Mouse (Mus musculus) embryonic facial prominence, embryonic 12.5 days (tissue): ENCODE data around the gene Tcf7l2. TPM values are rescaled to one million over a fixed set of nuclear protein-coding genes. Genes with fewer than 3 reads are reported as not detected.
A peak's percentile ranks its signal among the peaks of the same experiment; 100 is the strongest.

Source experiments
- ATAC-seq: fragments of 200-750 bp; cut with Nextera tagmentation; 2 replicates; pipeline ENCODE4 v1.8.0; 2017; ENCODE audit not compliant: insufficient number of reproducible peaks, insufficient read depth, low FRiP score, low TSS enrichment
- H3K27ac ChIP-seq: fragments of 300-500 bp; sonication (generic); 2 replicates; pipeline ENCODE4 v1.5.1; 2016; ENCODE audit warnings: mild to moderate bottlenecking
- H3K27me3 ChIP-seq: fragments of 300-500 bp; sonication (generic); 2 replicates; pipeline ENCODE4 v1.6.1; 2016; ENCODE audit warnings: mild to moderate bottlenecking, moderate library complexity
- H3K36me3 ChIP-seq: fragments of 300-500 bp; sonication (generic); 2 replicates; pipeline ENCODE4 v1.6.1; 2016; ENCODE audit warnings: mild to moderate bottlenecking
- H3K4me1 ChIP-seq: fragments of 300-500 bp; sonication (generic); 2 replicates; pipeline ENCODE4 v1.6.1; 2016
- H3K4me2 ChIP-seq: fragments of 300-500 bp; sonication (generic); replicated peaks from 2 replicates; pipeline ENCODE4 v1.6.1; 2016; ENCODE audit warnings: mild to moderate bottlenecking, moderate library complexity
- H3K4me3 ChIP-seq: fragments of 300-500 bp; sonication (generic); 2 replicates; pipeline ENCODE4 v1.5.1; 2016; ENCODE audit warnings: mild to moderate bottlenecking
- H3K9ac ChIP-seq: fragments of 300-500 bp; sonication (generic); 2 replicates; pipeline ENCODE4 v1.6.1; 2016; ENCODE audit warnings: mild to moderate bottlenecking, moderate library complexity
- H3K9me3 ChIP-seq: fragments of 300-500 bp; sonication (generic); 2 replicates; pipeline ENCODE4 v1.6.1; 2016; ENCODE audit warnings: mild to moderate bottlenecking, moderate library complexity
- WGBS: fragments of 180-500 bp; shearing (Covaris S2); methylation state at CpG from one replicate; pipeline ENCODE4 v1.1.7; 2016; 5-methylcytosine and 5-hydroxymethylcytosine counted together
- polyA plus RNA-seq: library from polyadenylated mRNA; unstranded; fragments of >200 nt; fragmentation: Nextera tagmentation; extraction: Ambion mirVana; gene quantifications from 2 replicates; pipeline ENCODE4 v1.2.1, GENCODE M21; 2016

Tcf7l2 gene
- polyA plus RNA-seq, 1 experiment from 2014 or later: 148 TPM

GRCm38 (mm10) chr19:55747237-55747925 is 5.8 kb downstream of the Tcf7l2 start:
- H3K4me2 ChIP-seq: peak overlapping the region; percentile 86
- H3K9me3 ChIP-seq: no peaks in the 10 kb centered on the region
- WGBS: 16% methylated on average over 13 of the region's 13 CpGs
- H3K4me1 ChIP-seq: peaks cover 70% of the 10 kb centered on the region
- H3K27me3 ChIP-seq: no peaks in the 10 kb centered on the region
- H3K27ac ChIP-seq: peak overlapping the region; percentile 81; the same call in 1 of the 2 replicates
- no peaks in the 10 kb centered on the region for H3K36me3 ChIP-seq
- H3K4me3 ChIP-seq: 0 out of 2 replicates have a peak overlapping the region, but pooled peaks have one; percentile 6
- ATAC-seq: no peak
- no peak overlapping the region for H3K9ac ChIP-seq

DNA sequence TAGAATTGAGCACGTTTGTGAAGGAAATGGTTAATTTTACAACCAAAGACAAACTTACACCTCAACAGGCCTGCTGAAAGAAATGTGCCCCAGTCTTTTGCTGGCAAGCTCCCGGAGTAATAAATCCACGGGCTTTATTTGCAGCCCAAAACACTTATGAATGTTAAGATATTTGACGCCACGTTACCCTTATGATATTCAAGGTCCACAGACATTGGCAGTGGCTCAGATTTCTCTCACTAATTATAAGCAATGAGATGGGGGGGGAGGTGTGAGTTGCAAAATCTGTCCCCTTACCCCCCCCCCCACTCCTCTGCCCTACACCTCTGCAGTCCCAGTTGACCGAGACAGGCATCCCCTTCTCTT is 6.3 kb downstream of the Tcf7l2 start:
- no peaks in the 10 kb centered on the region for H3K36me3 ChIP-seq
- WGBS: 19% methylated on average over 6 of the region's 6 CpGs
- peak overlapping the region; percentile 81 for H3K27ac ChIP-seq
- peaks cover 76% of the 10 kb centered on the region for H3K4me1 ChIP-seq
- peak overlapping the region; percentile 41; the same call in 1 of the 2 replicates for H3K9ac ChIP-seq
- H3K4me3 ChIP-seq: no peak overlapping the region
- H3K9me3 ChIP-seq: no peaks in the 10 kb centered on the region
- no peaks in the 10 kb centered on the region for H3K27me3 ChIP-seq
- H3K4me2 ChIP-seq: peak overlapping the region; percentile 86
- ATAC-seq: no peak

DNA sequence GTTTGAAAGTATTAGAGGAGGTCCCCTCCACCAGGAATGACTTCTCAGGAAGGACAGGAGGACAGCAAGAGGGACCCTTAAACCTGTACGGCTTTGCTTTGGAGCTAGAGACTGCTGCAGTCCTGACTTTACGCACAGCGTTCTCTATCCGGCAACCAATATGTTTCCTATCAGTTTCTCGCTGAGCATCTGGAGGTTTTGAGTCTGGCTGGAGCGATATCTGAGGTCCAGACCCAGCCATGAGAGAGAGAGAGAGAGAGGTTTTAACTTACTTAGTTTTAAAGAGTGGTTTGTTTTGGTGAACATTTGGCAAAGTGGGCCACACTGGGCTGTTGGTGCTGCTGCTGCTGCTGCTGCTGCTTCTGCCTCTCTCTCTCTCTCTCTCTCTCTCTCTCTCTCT is 7.2 kb downstream of the Tcf7l2 start:
- peak overlapping the region; percentile 81 for H3K27ac ChIP-seq
- peaks cover 78% of the 10 kb centered on the region for H3K4me1 ChIP-seq
- peak overlapping the region; percentile 41; the same call in 1 of the 2 replicates for H3K9ac ChIP-seq
- ATAC-seq: no peak
- 13% methylated on average over 6 of the region's 6 CpGs for WGBS
- peak overlapping the region; percentile 19 for H3K4me3 ChIP-seq
- H3K9me3 ChIP-seq: no peaks in the 10 kb centered on the region
- no peaks in the 10 kb centered on the region for H3K36me3 ChIP-seq
- no peaks in the 10 kb centered on the region for H3K27me3 ChIP-seq
- peak overlapping the region; percentile 86 for H3K4me2 ChIP-seq

DNA sequence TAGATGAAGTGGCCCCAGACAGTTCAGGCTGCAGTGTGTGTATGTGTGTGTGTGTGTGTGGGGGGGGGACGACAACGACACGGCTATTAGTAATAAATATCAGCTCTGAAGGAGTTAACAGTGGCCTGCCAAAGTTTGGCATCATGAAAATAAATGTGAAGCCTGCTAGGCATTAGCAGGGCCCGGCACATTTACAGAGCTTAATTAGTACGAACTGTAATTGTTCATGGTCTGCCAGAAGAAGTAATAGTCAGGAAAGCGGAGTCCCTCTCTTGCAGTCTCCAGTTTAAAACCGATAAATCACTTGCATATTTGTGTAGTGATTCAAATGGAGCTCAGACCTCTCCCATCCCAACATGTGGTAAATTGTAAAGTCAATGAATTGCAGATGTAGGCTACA is 7.9 kb downstream of the Tcf7l2 start:
- Histone ChIP-seq H3K4me2 (peak overlapping the region; percentile 86), H3K27me3 (no peaks in the 10 kb centered on the region), H3K27ac (peak overlapping the region; percentile 81), H3K9me3 (no peaks in the 10 kb centered on the region), H3K9ac (peak overlapping the region; percentile 33; the same call in 1 of the 2 replicates), H3K4me1 (peaks cover 85% of the 10 kb centered on the region), H3K4me3 (0 out of 2 replicates have a peak overlapping the region, but pooled peaks have one; percentile 5), H3K36me3 (peaks cover under 1% of the 10 kb centered on the region; the same call in 1 of the 2 replicates)
- ATAC-seq: no peak
- 16% methylated on average over 7 of the region's 7 CpGs for WGBS

- H3K36me3 ChIP-seq: peaks cover 5% of the 10 kb centered on the region; the same call in 1 of the 2 replicates
- peak overlapping the region; percentile 17; the same call in 1 of the 2 replicates for H3K27ac ChIP-seq
- 19% methylated on average over 13 of the region's 13 CpGs for WGBS
- no peaks in the 10 kb centered on the region for H3K27me3 ChIP-seq
- H3K4me1 ChIP-seq: peaks cover 84% of the 10 kb centered on the region
- H3K4me2 ChIP-seq: peak overlapping the region; percentile 86
- H3K9me3 ChIP-seq: no peaks in the 10 kb centered on the region
- peak overlapping the region; percentile 7; the same call in 1 of the 2 replicates for H3K4me3 ChIP-seq
- ATAC-seq: no peak
- H3K9ac ChIP-seq: no peak overlapping the region
Observed at GRCm38 (mm10) chr19:55750048-55750447, 8.4 kb downstream of the Tcf7l2 start.

GRCm38 (mm10) chr19:55750465-55750864 is 8.8 kb downstream of the Tcf7l2 start:
- ATAC-seq: no peak
- peak overlapping the region; percentile 7; the same call in 1 of the 2 replicates for H3K4me3 ChIP-seq
- peaks cover 80% of the 10 kb centered on the region for H3K4me1 ChIP-seq
- H3K27ac ChIP-seq: peak overlapping the region; percentile 17; the same call in 1 of the 2 replicates
- no peaks in the 10 kb centered on the region for H3K27me3 ChIP-seq
- no peaks in the 10 kb centered on the region for H3K9me3 ChIP-seq
- peaks cover 9% of the 10 kb centered on the region for H3K36me3 ChIP-seq
- H3K4me2 ChIP-seq: peak overlapping the region; percentile 86
- 23% methylated on average over 7 of the region's 7 CpGs for WGBS
- no peak overlapping the region for H3K9ac ChIP-seq

DNA sequence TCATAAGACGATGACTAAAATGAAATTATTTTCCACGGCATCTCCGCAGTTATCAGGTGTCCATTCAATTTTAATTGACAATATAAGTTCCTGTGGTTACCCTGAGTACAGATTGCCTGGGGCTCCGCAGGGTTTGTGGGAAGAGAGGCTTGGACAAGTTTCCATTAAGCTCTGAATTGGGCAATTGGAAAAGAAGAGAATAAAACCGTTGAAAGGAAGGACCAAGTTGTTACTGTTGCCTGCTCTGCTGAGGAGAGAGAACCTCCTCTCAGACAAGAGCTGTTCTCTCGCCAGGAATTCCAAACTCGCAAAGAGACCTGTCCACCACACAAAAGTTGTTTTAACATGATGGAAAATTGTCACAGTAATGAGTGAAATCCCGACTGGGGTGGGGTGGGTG is 11.2 kb downstream of the Tcf7l2 start:
- H3K4me2 ChIP-seq: no peak overlapping the region
- peaks cover 27% of the 10 kb centered on the region for H3K36me3 ChIP-seq
- 46% methylated on average over 8 of the region's 8 CpGs for WGBS

GRCm38 (mm10) chr19:55754303-55754702 is 12.7 kb downstream of the Tcf7l2 start:
- H3K4me1 ChIP-seq: peaks cover 61% of the 10 kb centered on the region
- no peaks in the 10 kb centered on the region for H3K9me3 ChIP-seq
- H3K4me3 ChIP-seq: no peak overlapping the region
- no peak overlapping the region for H3K9ac ChIP-seq
- 65% methylated on average over 7 of the region's 7 CpGs for WGBS
- H3K36me3 ChIP-seq: peaks cover 33% of the 10 kb centered on the region
- ATAC-seq: no peak
- no peak overlapping the region for H3K27ac ChIP-seq
- no peak overlapping the region for H3K4me2 ChIP-seq
- H3K27me3 ChIP-seq: no peaks in the 10 kb centered on the region

More for the DNA sequence above, 11.2 kb downstream of the Tcf7l2 start:
- Histone ChIP-seq H3K9ac (no peak overlapping the region), H3K4me3 (no peak overlapping the region), H3K27ac (no peak overlapping the region), H3K27me3 (no peaks in the 10 kb centered on the region), H3K9me3 (no peaks in the 10 kb centered on the region), H3K4me1 (peaks cover 75% of the 10 kb centered on the region)
- no peak for ATAC-seq

GRCm38 (mm10) chr19:55755462-55755861 is 13.8 kb downstream of the Tcf7l2 start:
- Histone ChIP-seq H3K9ac (no peak overlapping the region), H3K9me3 (no peaks in the 10 kb centered on the region), H3K4me1 (peaks cover 49% of the 10 kb centered on the region), H3K27ac (no peak overlapping the region), H3K36me3 (peaks cover 33% of the 10 kb centered on the region), H3K27me3 (no peaks in the 10 kb centered on the region), H3K4me3 (no peak overlapping the region), H3K4me2 (no peak overlapping the region)
- WGBS: 91% methylated on average over 9 of the region's 9 CpGs
- ATAC-seq: no peak

- Histone ChIP-seq H3K4me1 (peaks cover 40% of the 10 kb centered on the region), H3K4me2 (no peak overlapping the region), H3K36me3 (peaks cover 37% of the 10 kb centered on the region), H3K27me3 (no peaks in the 10 kb centered on the region), H3K9ac (no peak overlapping the region), H3K4me3 (no peak overlapping the region), H3K27ac (0 out of 2 replicates have a peak overlapping the region, but pooled peaks have one; percentile 12), H3K9me3 (no peaks in the 10 kb centered on the region)
- WGBS: 52% methylated on average over 8 of the region's 8 CpGs
- ATAC-seq: no peak
Observed at GRCm38 (mm10) chr19:55756707-55757106, 15.1 kb downstream of the Tcf7l2 start.

DNA sequence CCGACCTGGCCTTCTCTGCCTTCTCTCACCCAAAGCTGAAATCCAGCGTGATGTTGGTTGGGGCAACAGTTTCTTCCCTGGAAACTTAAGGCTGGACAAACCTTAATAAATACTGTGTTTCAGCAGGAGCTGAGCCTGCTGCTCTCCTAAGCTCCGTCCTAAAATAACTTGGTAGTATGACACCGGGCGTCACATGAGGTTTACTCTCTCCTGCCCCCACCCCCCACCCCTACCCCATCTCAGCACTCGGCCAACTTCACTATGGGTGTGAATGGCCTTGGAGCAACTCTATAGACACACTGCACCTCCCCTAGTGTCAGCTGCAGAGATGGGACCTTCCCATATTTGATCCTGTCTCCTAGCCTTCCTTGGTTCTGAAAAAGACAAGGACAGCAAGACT is 15.8 kb downstream of the Tcf7l2 start:
- no peaks in the 10 kb centered on the region for H3K9me3 ChIP-seq
- H3K4me1 ChIP-seq: peaks cover 34% of the 10 kb centered on the region
- ATAC-seq: no peak
- H3K27me3 ChIP-seq: no peaks in the 10 kb centered on the region
- no peak overlapping the region for H3K4me3 ChIP-seq
- no peak overlapping the region for H3K27ac ChIP-seq
- WGBS: 74% methylated on average over 6 of the region's 6 CpGs
- H3K9ac ChIP-seq: no peak overlapping the region
- H3K4me2 ChIP-seq: no peak overlapping the region
- peaks cover 41% of the 10 kb centered on the region for H3K36me3 ChIP-seq

GRCm38 (mm10) chr19:55758158-55758557 is 16.5 kb downstream of the Tcf7l2 start:
- no peak overlapping the region for H3K9ac ChIP-seq
- no peak overlapping the region for H3K4me2 ChIP-seq
- no peaks in the 10 kb centered on the region for H3K27me3 ChIP-seq
- H3K4me3 ChIP-seq: no peak overlapping the region
- H3K9me3 ChIP-seq: no peaks in the 10 kb centered on the region
- H3K27ac ChIP-seq: no peak overlapping the region
- no peak for ATAC-seq
- peaks cover 44% of the 10 kb centered on the region for H3K36me3 ChIP-seq
- H3K4me1 ChIP-seq: peaks cover 29% of the 10 kb centered on the region
